Mouse (Mus musculus) CH12.LX (cell line): Measurements from ENCODE around the gene Son. TPM values are rescaled to one million over a fixed set of nuclear protein-coding genes. Genes with fewer than 3 reads are reported as not detected.

Source experiments
- DNase-seq: peaks from one replicate; pipeline ENCODE4 v3.0.0-alpha.2; 2013; ENCODE audit errors: extremely low read depth
- H3K27ac ChIP-seq: 2 replicates; pipeline ENCODE4 v1.5.1; 2012; ENCODE audit warnings: low read depth, mild to moderate bottlenecking, control low read depth, moderate library complexity; ENCODE audit not compliant: insufficient read depth
- H3K27me3 ChIP-seq: replicated peaks from 2 replicates; pipeline ENCODE3; 2012; ENCODE audit warnings: inconsistent platforms
- H3K36me3 ChIP-seq, 2 experiments: replicated peaks in 1 of 2; 2 replicates each; pipeline versions ENCODE3 to v1.6.1; 2012; ENCODE audit warnings: inconsistent platforms in 1 of 2, low read length in 1 of 2, mild to moderate bottlenecking in 1 of 2, mixed read lengths in 1 of 2, moderate library complexity in 1 of 2; ENCODE audit not compliant: control insufficient read depth in 1 of 2, insufficient read depth in 1 of 2
- H3K4me1 ChIP-seq, 2 experiments: 2 replicates each; pipeline ENCODE4 v1.6.1; 2012; ENCODE audit warnings: inconsistent platforms in 1 of 2, moderate library complexity in 1 of 2; ENCODE audit not compliant: insufficient read depth in 2 of 2, control insufficient read depth in 1 of 2
- H3K4me2 ChIP-seq: 2 replicates; pipeline ENCODE4 v1.6.1; 2012; ENCODE audit warnings: low read depth, mild to moderate bottlenecking, control low read depth; ENCODE audit not compliant: poor library complexity, insufficient read depth, severe bottlenecking
- H3K4me3 ChIP-seq, 3 experiments: fragments of 150-350 bp in 1 of 3; sonication (generic) in 1 of 3; replicated peaks in 1 of 3; 2 replicates each; pipeline versions ENCODE3 to v1.5.1; 2011 to 2012; ENCODE audit warnings: low read depth in 2 of 3, low read length in 2 of 3, mild to moderate bottlenecking in 2 of 3, moderate library complexity in 2 of 3, control low read depth in 1 of 3, improper control_type of control experiment in 1 of 3, inconsistent platforms in 1 of 3, mixed read lengths in 1 of 3; ENCODE audit not compliant: poor library complexity in 1 of 3
- H3K79me2 ChIP-seq: replicated peaks from 2 replicates; pipeline ENCODE4 v1.6.1; 2012; ENCODE audit warnings: mild to moderate bottlenecking, moderate library complexity; ENCODE audit not compliant: control insufficient read depth, poor library complexity, insufficient read depth, severe bottlenecking; ENCODE audit errors: extremely low read depth
- H3K9ac ChIP-seq: 2 replicates; pipeline ENCODE4 v1.6.1; 2012; ENCODE audit warnings: low read depth, mild to moderate bottlenecking, control low read depth, moderate library complexity; ENCODE audit not compliant: insufficient read depth
- H3K9me3 ChIP-seq: replicated peaks from 2 replicates; pipeline ENCODE3; 2012; ENCODE audit warnings: low read length, inconsistent platforms, mixed read lengths
- BHLHE40 ChIP-seq: IDR thresholded peaks from 2 replicates; pipeline ENCODE4 v1.6.1; 2011; ENCODE audit warnings: mild to moderate bottlenecking, low read depth, low read length, improper control_type of control experiment
- CHD1 ChIP-seq: IDR thresholded peaks from 2 replicates; pipeline ENCODE4 v1.6.1; 2012; ENCODE audit warnings: low read depth, low read length, improper control_type of control experiment, inconsistent platforms
- CHD2 ChIP-seq: IDR thresholded peaks from 2 replicates; pipeline ENCODE4 v1.6.1; 2011; ENCODE audit warnings: low read length, improper control_type of control experiment
- CTCF ChIP-seq, 2 experiments: IDR thresholded peaks in 1 of 2; conservative IDR thresholded peaks in 1 of 2; 2 replicates each; pipeline ENCODE4 v1.5.1; 2011 to 2012; ENCODE audit warnings: low read depth in 2 of 2, low read length in 2 of 2, improper control_type of control experiment in 1 of 2, inconsistent platforms in 1 of 2, mild to moderate bottlenecking in 1 of 2, moderate library complexity in 1 of 2
- ELF1 ChIP-seq: IDR thresholded peaks from 2 replicates; pipeline ENCODE4 v1.6.1; 2014; ENCODE audit warnings: low read depth, mild to moderate bottlenecking, inconsistent platforms, low read length, improper control_type of control experiment
- EP300 ChIP-seq: IDR thresholded peaks from 2 replicates; pipeline ENCODE4 v1.6.1; 2011; ENCODE audit warnings: low read length, improper control_type of control experiment
- ETS1 ChIP-seq: conservative IDR thresholded peaks from 2 replicates; pipeline ENCODE4 v1.6.1; 2012; ENCODE audit warnings: low read depth, mild to moderate bottlenecking, inconsistent platforms, low read length, improper control_type of control experiment, moderate library complexity
- GABPA ChIP-seq: IDR thresholded peaks from 2 replicates; pipeline ENCODE4 v1.6.1; 2012; ENCODE audit warnings: low read depth, low read length, improper control_type of control experiment, inconsistent platforms; ENCODE audit not compliant: insufficient replicate concordance
- HCFC1 ChIP-seq: IDR thresholded peaks from 2 replicates; pipeline ENCODE4 v1.6.1; 2012; ENCODE audit warnings: low read depth, mild to moderate bottlenecking, inconsistent platforms, low read length, improper control_type of control experiment
- IRF4 ChIP-seq: IDR thresholded peaks from 2 replicates; pipeline ENCODE4 v1.6.1; 2014; ENCODE audit warnings: low read depth, mild to moderate bottlenecking, inconsistent platforms, low read length, improper control_type of control experiment
- JUN ChIP-seq: IDR thresholded peaks from 2 replicates; pipeline ENCODE4 v1.6.1; 2011; ENCODE audit warnings: low read depth, mild to moderate bottlenecking, low read length, improper control_type of control experiment, moderate library complexity; ENCODE audit not compliant: insufficient read depth
- JUND ChIP-seq: conservative IDR thresholded peaks from 2 replicates; pipeline ENCODE4 v1.6.1; 2011; ENCODE audit warnings: low read depth, low read length, improper control_type of control experiment
- KAT2A ChIP-seq: IDR thresholded peaks from 2 replicates; pipeline ENCODE4 v1.6.1; 2012; ENCODE audit warnings: low read length, improper control_type of control experiment, inconsistent platforms; ENCODE audit not compliant: insufficient replicate concordance
- MAFK ChIP-seq: IDR thresholded peaks from 2 replicates; pipeline ENCODE4 v1.6.1; 2011; ENCODE audit warnings: low read length, improper control_type of control experiment; ENCODE audit not compliant: insufficient replicate concordance
- MAX ChIP-seq: IDR thresholded peaks from 2 replicates; pipeline ENCODE4 v1.6.1; 2011; ENCODE audit warnings: low read length, improper control_type of control experiment
- MAZ ChIP-seq: IDR thresholded peaks from 2 replicates; pipeline ENCODE4 v1.6.1; 2012; ENCODE audit warnings: low read depth, mild to moderate bottlenecking, inconsistent platforms, low read length, improper control_type of control experiment, moderate library complexity
- MEF2A ChIP-seq: IDR thresholded peaks from 2 replicates; pipeline ENCODE4 v1.6.1; 2014; ENCODE audit warnings: low read depth, mild to moderate bottlenecking, inconsistent platforms, low read length, improper control_type of control experiment, borderline replicate concordance
- MXI1 ChIP-seq: IDR thresholded peaks from 2 replicates; pipeline ENCODE4 v1.6.1; 2011; ENCODE audit warnings: mild to moderate bottlenecking, low read depth, low read length, improper control_type of control experiment
- MYC ChIP-seq: IDR thresholded peaks from 2 replicates; pipeline ENCODE4 v1.6.1; 2011; ENCODE audit warnings: low read depth, mild to moderate bottlenecking, improper control_type of control experiment, low read length
- NELFE ChIP-seq: IDR thresholded peaks from 2 replicates; pipeline ENCODE4 v1.6.1; 2011; ENCODE audit warnings: low read depth, low read length, improper control_type of control experiment
- NRF1 ChIP-seq: IDR thresholded peaks from 2 replicates; pipeline ENCODE4 v1.6.1; 2014; ENCODE audit warnings: low read depth, mild to moderate bottlenecking, inconsistent platforms, low read length, improper control_type of control experiment, moderate library complexity
- PAX5 ChIP-seq: IDR thresholded peaks from 2 replicates; pipeline ENCODE4 v1.6.1; 2012; ENCODE audit warnings: low read length, inconsistent platforms, mixed read lengths
- POLR2A ChIP-seq: IDR thresholded peaks from 2 replicates; pipeline ENCODE4 v1.6.1; 2011; ENCODE audit warnings: low read depth, mild to moderate bottlenecking, improper control_type of control experiment, low read length
- POLR2AphosphoS2 ChIP-seq: IDR thresholded peaks from 2 replicates; pipeline ENCODE4 v1.6.1; 2011; ENCODE audit warnings: low read depth, low read length, improper control_type of control experiment
- RAD21 ChIP-seq: IDR thresholded peaks from 2 replicates; pipeline ENCODE4 v1.6.1; 2011; ENCODE audit warnings: low read depth, mild to moderate bottlenecking, low read length, improper control_type of control experiment, moderate library complexity
- RCOR1 ChIP-seq: conservative IDR thresholded peaks from 2 replicates; pipeline ENCODE4 v1.6.1; 2012; ENCODE audit warnings: low read depth, mild to moderate bottlenecking, inconsistent platforms, low read length, improper control_type of control experiment
- SIN3A ChIP-seq: IDR thresholded peaks from 2 replicates; pipeline ENCODE4 v1.6.1; 2012; ENCODE audit warnings: low read length, improper control_type of control experiment, inconsistent platforms
- SMC3 ChIP-seq: IDR thresholded peaks from 2 replicates; pipeline ENCODE4 v1.6.1; 2011; ENCODE audit warnings: low read depth, low read length, improper control_type of control experiment
- TBP ChIP-seq: conservative IDR thresholded peaks from 2 replicates; pipeline ENCODE4 v1.6.1; 2011; ENCODE audit warnings: low read depth, low read length, improper control_type of control experiment
- TCF12 ChIP-seq: IDR thresholded peaks from 2 replicates; pipeline ENCODE4 v1.6.1; 2014; ENCODE audit warnings: low read depth, mild to moderate bottlenecking, inconsistent platforms, low read length, improper control_type of control experiment
- UBTF ChIP-seq: IDR thresholded peaks from 2 replicates; pipeline ENCODE4 v1.6.1; 2012; ENCODE audit warnings: low read depth, mild to moderate bottlenecking, inconsistent platforms, low read length, improper control_type of control experiment, moderate library complexity
- USF1 ChIP-seq: IDR thresholded peaks from 2 replicates; pipeline ENCODE4 v1.6.1; 2014; ENCODE audit warnings: low read depth, mild to moderate bottlenecking, inconsistent platforms, low read length, improper control_type of control experiment
- USF2 ChIP-seq: conservative IDR thresholded peaks from 2 replicates; pipeline ENCODE4 v1.6.1; 2011; ENCODE audit warnings: low read depth, low read length, improper control_type of control experiment
- ZC3H11A ChIP-seq: IDR thresholded peaks from 2 replicates; pipeline ENCODE4 v1.6.1; 2012; ENCODE audit warnings: low read depth, mild to moderate bottlenecking, inconsistent platforms, low read length, improper control_type of control experiment
- ZKSCAN1 ChIP-seq: IDR thresholded peaks from 2 replicates; pipeline ENCODE4 v1.6.1; 2012; ENCODE audit warnings: low read depth, inconsistent platforms, low read length, improper control_type of control experiment, borderline replicate concordance
- ZMIZ1 ChIP-seq: IDR thresholded peaks from 2 replicates; pipeline ENCODE4 v1.6.1; 2012; ENCODE audit warnings: low read depth, mild to moderate bottlenecking, inconsistent platforms, low read length, improper control_type of control experiment
- ZNF384 ChIP-seq: IDR thresholded peaks from 2 replicates; pipeline ENCODE4 v1.6.1; 2012; ENCODE audit warnings: low read depth, low read length, improper control_type of control experiment, inconsistent platforms
- dilution Hi-C: fragments of 300-500 bp; cut with MboI; formaldehyde crosslinking; loops from 2 replicates; pipeline ENCODE4 v1.14.3; 2020; ENCODE audit warnings: low sequenced_read_pairs; ENCODE audit not compliant: extremely low pct_unique_long_range_greater_than_20kb, extremely low pct_ligation_motif_present
- in situ Hi-C: fragments of 300-500 bp; cut with MboI; formaldehyde crosslinking; loops from 3 replicates; pipeline ENCODE4 v1.14.3; 2019; ENCODE audit warnings: low sequenced_read_pairs, low pct_ligation_motif_present, low pct_unique_long_range_greater_than_20kb, mixed read lengths
- polyA plus RNA-seq: library from polyadenylated mRNA; unstranded; fragments of >175 nt; gene quantifications from 2 replicates; pipeline ENCODE4 v1.2.1, GENCODE M21; 2012; ENCODE audit warnings: low read depth; ENCODE audit not compliant: insufficient read length
- total RNA-seq, 2 experiments: library from RNA; depleted of rRNA; stranded (reverse); fragments of 300-350 nt in 1 of 2; fragments of >200 nt in 1 of 2; gene quantifications; 2 replicates each; pipeline ENCODE4 v1.2.3; 2012 to 2014

The Son gene
- total and polyA plus RNA-seq, 3 experiments, result 126 to 271 (median 206) TPM

GRCm38 (mm10) chr16:91618511-91619501 lies 28.5 kb upstream of the Son start, which contains the start of gene Dnajc28:
Gene Dnajc28, minus strand, starts transcription at chr16:91619026.
- H3K4me3 ChIP-seq, result peak within 1 kb of the TSS; percentile 49 to 70 (median 67)
- H3K9me3 ChIP-seq, result no peaks in the 10 kb centered on the region
- H3K4me1 ChIP-seq, result peaks cover 5 to 26% of the 10 kb centered on the region in 2 experiments; a peak in 3 of 4 replicates
- in situ Hi-C loops, result no loop called here
- H3K36me3 ChIP-seq, result peaks cover 39 to 44% of the 10 kb centered on the region in 2 experiments
- H3K79me2 ChIP-seq, result no peaks in the 10 kb centered on the region
- no peaks in the 10 kb centered on the region for H3K27me3 ChIP-seq
- peak within 1 kb of the TSS; percentile 39 for H3K9ac ChIP-seq
- DNase-seq, result peak; percentile 69
- H3K27ac ChIP-seq, result no peak within 1 kb of the TSS
- peak within 1 kb of the TSS; percentile 53 for H3K4me2 ChIP-seq
- dilution Hi-C loops, result no loop called here
- no peak for TF ChIP-seq NELFE
- no peak for TF ChIP-seq TBP
- 0 out of 2 replicates have a peak, but pooled peaks have one; percentile 28 for TF ChIP-seq TCF12
- TF ChIP-seq RCOR1, result no peak
- TF ChIP-seq CHD2, result no peak; the same call in 1 of the 2 replicates
- TF ChIP-seq EP300, result no peak
- no peak for TF ChIP-seq CTCF (conservative IDR thresholded peaks at IDR 0.05 in 1 of 2, IDR thresholded peaks at IDR 0.05 in 1 of 2; ENCODE audit: low read depth in 2 of 2, low read length in 2 of 2)
- no peak for TF ChIP-seq BHLHE40
- TF ChIP-seq USF2, result no peak
- TF ChIP-seq ELF1, result peak; percentile 62
- no peak for TF ChIP-seq PAX5
- TF ChIP-seq JUND, result no peak
- no peak for TF ChIP-seq ZNF384
- TF ChIP-seq IRF4, result peak; percentile 36; the same call in 1 of the 2 replicates
- TF ChIP-seq MYC, result no peak
- peak; percentile 33; the same call in 1 of the 2 replicates for TF ChIP-seq GABPA
- TF ChIP-seq KAT2A, result peak; percentile 90; the same call in 1 of the 2 replicates
- no peak for TF ChIP-seq ZMIZ1
- no peak for TF ChIP-seq JUN
- peak; percentile 88 for TF ChIP-seq SIN3A
- TF ChIP-seq UBTF, result no peak
- peak; percentile 62 for TF ChIP-seq MXI1
- TF ChIP-seq CHD1, result no peak
- no peak for TF ChIP-seq RAD21
- TF ChIP-seq ZC3H11A, result no peak
- no peak for TF ChIP-seq MAFK
- TF ChIP-seq POLR2A, result peak; percentile 51; the same call in 1 of the 2 replicates
- peak; percentile 99 for TF ChIP-seq HCFC1
- TF ChIP-seq MEF2A, result no peak
- TF ChIP-seq NRF1, result peak; percentile 9; the same call in 1 of the 2 replicates
- TF ChIP-seq ZKSCAN1, result no peak
- TF ChIP-seq MAZ, result no peak
- TF ChIP-seq ETS1, result no peak
- TF ChIP-seq POLR2AphosphoS2, result no peak; the same call in 1 of the 2 replicates
- 0 out of 2 replicates have a peak, but pooled peaks have one; percentile 2 for TF ChIP-seq SMC3
- peak; percentile 28; the same call in 1 of the 2 replicates for TF ChIP-seq MAX
- no peak for TF ChIP-seq USF1
